Mouse (Mus musculus) intestine, embryonic 16.5 days (tissue): ENCODE data around the gene Ano1. TPM values are rescaled to one million over a fixed set of nuclear protein-coding genes. Genes with fewer than 3 reads are reported as not detected.
A peak's percentile ranks its signal among the peaks of the same experiment; 100 is the strongest.

Source experiments
- ATAC-seq: fragments of 200-750 bp; cut with Nextera tagmentation; 2 replicates; pipeline ENCODE4 v1.8.0; 2017; ENCODE audit warnings: moderate TSS enrichment, moderate library complexity
- H3K27ac ChIP-seq: fragments of 300-500 bp; sonication (generic); 2 replicates; pipeline ENCODE4 v1.5.1; 2014; ENCODE audit warnings: mild to moderate bottlenecking, low read length
- H3K27me3 ChIP-seq: fragments of 300-500 bp; sonication (generic); replicated peaks from 2 replicates; pipeline ENCODE4 v1.6.1; 2014; ENCODE audit warnings: low read length, control low read depth, mixed read lengths; ENCODE audit not compliant: control insufficient read depth, insufficient read depth
- H3K36me3 ChIP-seq: fragments of 300-500 bp; sonication (generic); 2 replicates; pipeline ENCODE4 v1.6.1; 2014; ENCODE audit warnings: low read length, control low read depth; ENCODE audit not compliant: control insufficient read depth, insufficient read depth
- H3K4me1 ChIP-seq: fragments of 300-500 bp; sonication (generic); 2 replicates; pipeline ENCODE4 v1.6.1; 2014; ENCODE audit warnings: low read length, control low read depth, mixed read lengths; ENCODE audit not compliant: control insufficient read depth, insufficient read depth
- H3K4me2 ChIP-seq: fragments of 300-500 bp; sonication (generic); 2 replicates; pipeline ENCODE4 v1.6.1; 2014; ENCODE audit warnings: low read depth, low read length, control low read depth
- H3K4me3 ChIP-seq: fragments of 300-500 bp; sonication (generic); 2 replicates; pipeline ENCODE4 v1.5.1; 2014; ENCODE audit warnings: mild to moderate bottlenecking, low read length
- H3K9ac ChIP-seq: fragments of 300-500 bp; sonication (generic); 2 replicates; pipeline ENCODE4 v1.6.1; 2014; ENCODE audit warnings: low read depth, low read length
- H3K9me3 ChIP-seq: fragments of 300-500 bp; sonication (generic); 2 replicates; pipeline ENCODE4 v1.6.1; 2016; ENCODE audit warnings: low read length, control low read depth; ENCODE audit not compliant: control insufficient read depth
- whole genome bisulfite sequencing: fragments of 180-500 bp; shearing (Covaris S2); extraction: QIAGEN DNeasy Blood & Tissue Kit; methylation state at CpG from one replicate; pipeline ENCODE4 v1.1.7; 2014; 5-methylcytosine and 5-hydroxymethylcytosine counted together
- polyA plus RNA-seq: library from polyadenylated mRNA; unstranded; fragments of >200 nt; fragmentation: Nextera tagmentation; extraction: Ambion mirVana; gene quantifications from 2 replicates; pipeline ENCODE4 v1.2.1, GENCODE M21; 2015

Ano1 gene
- polyA plus RNA-seq, 1 experiment from 2014 or later, result 19.9 TPM

- 43% methylated on average over 11 of the region's 11 CpGs for WGBS
- Histone ChIP-seq H3K4me2 (no peak overlapping the region), H3K27ac (no peak overlapping the region), H3K9me3 (no peaks in the 10 kb centered on the region), H3K27me3 (no peaks in the 10 kb centered on the region), H3K4me3 (no peak overlapping the region), H3K9ac (no peak overlapping the region), H3K4me1 (peaks cover 27% of the 10 kb centered on the region), H3K36me3 (no peaks in the 10 kb centered on the region)
- ATAC-seq, result peak; percentile 35
Measured at GRCm38 (mm10) chr7:144755511-144756378, 4.0 kb upstream of the Ano1 start.

- Histone ChIP-seq H3K27me3 (no peaks in the 10 kb centered on the region), H3K4me3 (no peak overlapping the region), H3K36me3 (no peaks in the 10 kb centered on the region), H3K9me3 (no peaks in the 10 kb centered on the region), H3K27ac (no peak overlapping the region), H3K9ac (no peak overlapping the region), H3K4me1 (peaks cover 27% of the 10 kb centered on the region), H3K4me2 (no peak overlapping the region)
- ATAC-seq, result no peak
- WGBS, result 88% methylated on average over 2 of the region's 2 CpGs
Measured at GRCm38 (mm10) chr7:144754722-144755121, 2.9 kb upstream of the Ano1 start.

- peak overlapping the region; percentile 57 for H3K27ac ChIP-seq
Measured at GRCm38 (mm10) chr7:144753657-144754031, 1.9 kb upstream of the Ano1 start.

GRCm38 (mm10) chr7:144752919-144753656, 1.3 kb upstream of the Ano1 start:
- 0 out of 2 replicates have a peak overlapping the region, but pooled peaks have one; percentile 15 for H3K9ac ChIP-seq
- H3K36me3 ChIP-seq, result no peaks in the 10 kb centered on the region
- H3K4me2 ChIP-seq, result no peak overlapping the region
- WGBS, result 44% methylated on average over 14 of the region's 14 CpGs
- H3K4me3 ChIP-seq, result no peak overlapping the region
- peak; percentile 39 for ATAC-seq
- H3K27me3 ChIP-seq, result no peaks in the 10 kb centered on the region
- no peaks in the 10 kb centered on the region for H3K9me3 ChIP-seq
- H3K4me1 ChIP-seq, result peaks cover 29% of the 10 kb centered on the region
- H3K27ac ChIP-seq, result peak overlapping the region; percentile 57

More at GRCm38 (mm10) chr7:144753657-144754031, 1.9 kb upstream of the Ano1 start:
- Histone ChIP-seq H3K4me2 (no peak overlapping the region), H3K9ac (0 out of 2 replicates have a peak overlapping the region, but pooled peaks have one; percentile 15), H3K4me1 (peaks cover 27% of the 10 kb centered on the region), H3K27me3 (no peaks in the 10 kb centered on the region), H3K36me3 (no peaks in the 10 kb centered on the region), H3K4me3 (no peak overlapping the region), H3K9me3 (no peaks in the 10 kb centered on the region)
- peak; percentile 24 for ATAC-seq
- 57% methylated on average over 9 of the region's 9 CpGs for WGBS

DNA sequence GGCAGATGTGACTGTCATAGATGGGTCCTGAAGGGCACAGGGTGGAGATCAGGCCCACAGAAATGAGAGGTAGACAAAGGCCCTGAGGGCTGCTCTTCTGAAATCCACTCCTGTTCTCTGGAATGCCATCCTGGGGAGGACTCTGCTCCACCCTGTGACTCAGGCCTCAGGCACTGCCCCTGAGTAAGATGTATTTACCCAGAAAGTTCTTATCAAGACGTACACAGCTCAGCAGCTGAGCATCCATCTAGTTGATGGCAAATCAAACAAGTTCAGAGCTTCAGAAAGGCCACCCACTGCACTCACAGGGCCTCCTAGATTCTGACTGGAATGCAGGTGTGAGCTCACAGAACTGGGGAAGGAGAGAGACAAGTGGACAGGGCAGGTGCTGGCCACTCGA, 4.0 kb downstream of the Ano1 start:
- H3K4me2 ChIP-seq, result no peak overlapping the region
- H3K9ac ChIP-seq, result 0 out of 2 replicates have a peak overlapping the region, but pooled peaks have one; percentile 4
- H3K27me3 ChIP-seq, result no peaks in the 10 kb centered on the region; the same call in 1 of the 2 replicates
- no peak overlapping the region for H3K4me3 ChIP-seq
- H3K27ac ChIP-seq, result no peak overlapping the region
- no peaks in the 10 kb centered on the region for H3K9me3 ChIP-seq
- H3K36me3 ChIP-seq, result no peaks in the 10 kb centered on the region
- H3K4me1 ChIP-seq, result peaks cover 17% of the 10 kb centered on the region
- ATAC-seq, result peak; percentile 86
- WGBS, result 28% methylated on average over 2 of the region's 2 CpGs

DNA sequence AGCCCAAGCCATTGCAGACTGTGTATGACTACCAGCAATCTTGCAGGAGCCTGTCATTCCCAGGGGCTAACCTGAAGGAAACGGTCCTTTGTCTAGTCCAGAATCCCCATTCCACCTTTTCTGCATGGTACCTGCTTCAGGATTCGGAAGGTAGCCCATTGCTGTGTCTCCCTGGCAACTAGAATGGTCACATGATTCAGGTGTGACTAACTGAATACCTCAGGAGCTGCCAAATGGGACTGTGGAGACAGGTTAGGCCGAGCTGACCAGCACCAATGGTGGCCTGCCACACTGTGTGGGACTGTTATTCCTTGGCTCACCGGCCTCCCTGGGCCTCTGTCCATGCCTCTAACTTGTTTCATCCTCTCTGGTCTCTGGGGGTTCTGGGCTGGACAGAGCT, 5.3 kb downstream of the Ano1 start:
- ATAC-seq, result no peak
- Histone ChIP-seq H3K36me3 (no peaks in the 10 kb centered on the region), H3K27ac (no peak overlapping the region), H3K9ac (no peak overlapping the region), H3K4me3 (no peak overlapping the region), H3K27me3 (no peaks in the 10 kb centered on the region; the same call in 1 of the 2 replicates), H3K9me3 (no peaks in the 10 kb centered on the region), H3K4me1 (peaks cover 13% of the 10 kb centered on the region; the same call in 1 of the 2 replicates), H3K4me2 (no peak overlapping the region)
- whole genome bisulfite sequencing, result 90% methylated on average over 4 of the region's 4 CpGs

DNA sequence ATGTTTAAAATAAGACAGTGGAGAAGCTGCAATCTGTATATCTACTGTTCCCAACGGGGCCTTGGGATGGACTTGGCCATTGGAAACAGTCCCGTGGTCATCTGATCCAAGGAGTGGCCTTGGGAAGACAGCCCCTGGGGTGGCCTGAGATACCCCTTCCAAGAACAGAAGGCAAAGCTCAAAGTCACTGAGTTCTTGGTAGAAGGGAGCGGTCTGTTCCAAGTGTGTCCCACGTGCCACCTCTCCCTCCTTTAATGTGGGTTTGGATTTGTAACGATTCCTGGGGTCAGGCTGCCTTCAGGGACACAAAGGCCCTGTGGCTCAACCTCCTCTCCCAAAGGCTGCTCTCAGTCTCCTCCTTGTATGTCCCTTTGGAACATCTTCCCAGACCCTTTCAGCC, 7.9 kb downstream of the Ano1 start:
- WGBS, result 88% methylated on average over 5 of the region's 5 CpGs
- no peaks in the 10 kb centered on the region; the same call in 1 of the 2 replicates for H3K27me3 ChIP-seq
- no peak for ATAC-seq
- no peak overlapping the region for H3K4me3 ChIP-seq
- no peak overlapping the region for H3K27ac ChIP-seq
- no peaks in the 10 kb centered on the region for H3K36me3 ChIP-seq
- H3K4me2 ChIP-seq, result no peak overlapping the region
- H3K9me3 ChIP-seq, result no peaks in the 10 kb centered on the region
- peaks cover 29% of the 10 kb centered on the region for H3K4me1 ChIP-seq
- no peak overlapping the region for H3K9ac ChIP-seq

GRCm38 (mm10) chr7:144740643-144741042, 11.1 kb downstream of the Ano1 start:
- Histone ChIP-seq H3K27me3 (peaks cover 5% of the 10 kb centered on the region; the same call in 1 of the 2 replicates), H3K4me3 (no peak overlapping the region), H3K4me2 (no peak overlapping the region), H3K36me3 (no peaks in the 10 kb centered on the region), H3K4me1 (peaks cover 34% of the 10 kb centered on the region), H3K9me3 (no peaks in the 10 kb centered on the region), H3K9ac (no peak overlapping the region), H3K27ac (peak overlapping the region; percentile 72; the same call in 1 of the 2 replicates)
- no peak for ATAC-seq
- WGBS, result 49% methylated on average over 7 of the region's 7 CpGs

GRCm38 (mm10) chr7:144739810-144740209, 12.0 kb downstream of the Ano1 start:
- 0 out of 2 replicates have a peak, but pooled peaks have one; percentile 26 for ATAC-seq
- peak overlapping the region; percentile 66 for H3K27ac ChIP-seq
- H3K9ac ChIP-seq, result 0 out of 2 replicates have a peak overlapping the region, but pooled peaks have one; percentile 24
- H3K4me2 ChIP-seq, result no peak overlapping the region
- no peak overlapping the region for H3K4me3 ChIP-seq
- H3K9me3 ChIP-seq, result no peaks in the 10 kb centered on the region
- no peaks in the 10 kb centered on the region for H3K36me3 ChIP-seq
- WGBS, result 17% methylated on average over 3 of the region's 3 CpGs
- peaks cover 34% of the 10 kb centered on the region for H3K4me1 ChIP-seq
- peaks cover 5% of the 10 kb centered on the region; the same call in 1 of the 2 replicates for H3K27me3 ChIP-seq
